Mouse (Mus musculus): ENCODE data around the gene Ddx31.

DNA sequence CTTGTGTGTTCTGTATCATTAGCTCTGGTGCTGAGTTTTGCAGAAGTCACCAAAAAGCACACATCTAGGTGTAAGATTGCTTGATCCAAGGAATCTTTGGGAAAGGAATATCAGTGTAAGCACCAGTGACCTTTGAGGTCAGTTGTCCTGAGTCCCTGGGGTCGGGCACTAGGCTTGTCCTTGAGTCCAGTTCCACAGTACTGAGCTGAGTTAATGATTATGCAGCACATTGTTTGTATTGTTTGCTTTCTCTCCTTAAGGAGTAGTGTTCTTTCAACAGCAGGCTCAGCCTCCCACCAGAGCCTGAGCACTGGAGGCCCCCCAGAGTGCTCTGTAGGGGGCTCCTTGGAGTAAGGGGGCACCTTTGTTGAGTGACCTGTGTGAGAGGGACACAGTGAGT, 52.6 kb downstream of the Ddx31 start:
- TF ChIP-seq MYOD1 (IDR thresholded peaks at IDR 0.05; ENCODE audit: control insufficient read depth in 1 of 3, insufficient read length in 2 of 3, low read depth in 2 of 3) (no peak), POLR2A (IDR thresholded peaks at IDR 0.05; ENCODE audit: insufficient read length, low read depth) (no peak), TCF12 (IDR thresholded peaks at IDR 0.05; ENCODE audit: insufficient read depth, poor library complexity, severe bottlenecking) (no peak), MAX (IDR thresholded peaks at IDR 0.05; ENCODE audit: low read depth) (no peak), USF1 (IDR thresholded peaks at IDR 0.05; ENCODE audit: low read depth) (no peak), E2F4 (IDR thresholded peaks at IDR 0.05; ENCODE audit: insufficient read depth) (no peak)

Measured in myocyte (in vitro differentiated cells).